Mouse (Mus musculus) liver, adult 2 months (tissue): ENCODE measurements around the gene Runx1.

Source experiments
- CTCF ChIP-seq: fragments of 200-500 bp; IDR thresholded peaks from 2 replicates; pipeline ENCODE4 v1.5.1; 2011; ENCODE audit warnings: low read depth, low read length, control low read depth
- POLR2A ChIP-seq: fragments of 200-500 bp; IDR thresholded peaks from 2 replicates; pipeline ENCODE4 v1.6.1; 2011; ENCODE audit warnings: low read length, control low read depth; ENCODE audit not compliant: insufficient read depth; ENCODE audit errors: extremely low read depth

GRCm38 (mm10) chr16:92555051-92555450 lies 270.9 kb downstream of the Runx1 start:
- TF ChIP-seq POLR2A = no peak
- TF ChIP-seq CTCF = no peak
